Mouse (Mus musculus) spleen, adult 2 months (tissue): ENCODE data around the gene Pde7b.

Experiments used
- CTCF ChIP-seq: fragments of 200-500 bp; IDR thresholded peaks from 2 replicates; pipeline ENCODE4 v1.5.1; 2011; ENCODE audit warnings: mild to moderate bottlenecking, inconsistent platforms; ENCODE audit not compliant: insufficient read depth, insufficient read length, insufficient replicate concordance; ENCODE audit errors: extremely low read depth
- POLR2A ChIP-seq: fragments of 200-500 bp; IDR thresholded peaks from 2 replicates; pipeline ENCODE4 v1.6.1; 2011; ENCODE audit warnings: low read depth, low read length, inconsistent platforms

GRCm38 (mm10) chr10:20509819-20510218 is 215.1 kb downstream of the Pde7b start:
- TF ChIP-seq CTCF, result no peak
- no peak for TF ChIP-seq POLR2A
